Mouse (Mus musculus) adrenal gland, postnatal 36 days (tissue): ENCODE measurements around the gene C9. TPM values are rescaled to one million over a fixed set of nuclear protein-coding genes. Genes with fewer than 3 reads are reported as not detected.

Experiments used
- DNase-seq, 2 experiments: peaks; one replicate each; pipeline ENCODE4 v3.0.0; 2021; ENCODE audit warnings: mixed read lengths in 1 of 2
- long read RNA-seq, 2 experiments: library from polyadenylated mRNA; stranded (forward); transcript quantifications; one replicate each; pipeline ENCODE4 v2.0.0; 2021; ENCODE audit warnings: borderline sequencing depth in 2 of 2
- total RNA-seq, 2 experiments: library from RNA; stranded (reverse); gene quantifications; 2 replicates each; pipeline ENCODE4 v1.2.3; 2021

The C9 gene
- total RNA-seq: under 1 TPM in 1 of 2 experiments, not detected in 1; 0.33 TPM
- long read RNA-seq, experiment 1: 0 reads
- long read RNA-seq, experiment 2: 0 reads

- DNase-seq: no peak
These were observed at the start of gene C9 for GRCm38 (mm10) chr15:6445135-6445534. C9 (plus strand) TSS chr15:6445327.

GRCm38 (mm10) chr15:6398211-6398610 lies 46.9 kb upstream of the C9 start:
- no peak for DNase-seq

GRCm38 (mm10) chr15:6398881-6399280 lies 46.2 kb upstream of the C9 start:
- DNase-seq: no peak

GRCm38 (mm10) chr15:6400115-6400514 lies 45.0 kb upstream of the C9 start:
- DNase-seq: peak; percentile 51

- DNase-seq: no peak
These were observed 42.7 kb upstream of the C9 start for GRCm38 (mm10) chr15:6402433-6402832.

- DNase-seq: no peak
These were observed 41.0 kb upstream of the C9 start for GRCm38 (mm10) chr15:6404172-6404571.

- DNase-seq: no peak
These were observed 38.4 kb upstream of the C9 start for GRCm38 (mm10) chr15:6406771-6407170.

GRCm38 (mm10) chr15:6409031-6409430 lies 36.1 kb upstream of the C9 start:
- no peak for DNase-seq

- DNase-seq: no peak
These were observed 35.0 kb upstream of the C9 start for GRCm38 (mm10) chr15:6410161-6410560.

GRCm38 (mm10) chr15:6411334-6411733 lies 33.8 kb upstream of the C9 start:
- DNase-seq: no peak

GRCm38 (mm10) chr15:6415317-6415716 lies 29.8 kb upstream of the C9 start:
- DNase-seq: no peak

GRCm38 (mm10) chr15:6431777-6432176 lies 13.3 kb upstream of the C9 start:
- no peak for DNase-seq

GRCm38 (mm10) chr15:6432411-6432810 lies 12.7 kb upstream of the C9 start:
- DNase-seq: peak in 1 of 2 experiments; percentile 32

GRCm38 (mm10) chr15:6435281-6435680 lies 9.8 kb upstream of the C9 start:
- DNase-seq: no peak

- peak; percentile 65 to 73 for DNase-seq
These were observed 9.4 kb upstream of the C9 start for GRCm38 (mm10) chr15:6435773-6436172.

- no peak for DNase-seq
These were observed 6.4 kb upstream of the C9 start for GRCm38 (mm10) chr15:6438685-6439084.

- no peak for DNase-seq
These were observed 675 bp upstream of the C9 start for GRCm38 (mm10) chr15:6444452-6444851.

GRCm38 (mm10) chr15:6446181-6446580 lies 1.1 kb downstream of the C9 start:
- no peak for DNase-seq

GRCm38 (mm10) chr15:6448892-6449291 lies 3.8 kb downstream of the C9 start:
- DNase-seq: peak in 1 of 2 experiments; percentile 41

GRCm38 (mm10) chr15:6454461-6454860 lies 9.3 kb downstream of the C9 start:
- DNase-seq: no peak

- no peak for DNase-seq
These were observed 16.3 kb downstream of the C9 start for GRCm38 (mm10) chr15:6461381-6461780.

- no peak for DNase-seq
These were observed 18.3 kb downstream of the C9 start for GRCm38 (mm10) chr15:6463361-6463923.

GRCm38 (mm10) chr15:6466995-6467394 lies 21.9 kb downstream of the C9 start:
- no peak for DNase-seq

GRCm38 (mm10) chr15:6468845-6469244 lies 23.7 kb downstream of the C9 start:
- DNase-seq: no peak

GRCm38 (mm10) chr15:6469384-6469783 lies 24.3 kb downstream of the C9 start:
- DNase-seq: no peak
